Mouse (Mus musculus): ENCODE data around the gene Thap12. TPM values are rescaled to one million over a fixed set of nuclear protein-coding genes. Genes with fewer than 3 reads are reported as not detected.
A peak's percentile ranks its signal among the peaks of the same experiment; 100 is the strongest.

The Thap12 gene
- polyA plus RNA-seq, 1 experiment = 4.3 TPM

GRCm38 (mm10) chr7:98670831-98671230, 32.1 kb upstream of the Thap12 start:
- H3K27me3 ChIP-seq (ENCODE audit: control insufficient read depth, insufficient read depth, low read length) = no peaks in the 10 kb centered on the region
- no peak overlapping the region for H3K4me3 ChIP-seq (ENCODE audit: control insufficient read depth, low read depth, low read length)
- no peaks in the 10 kb centered on the region for H3K4me1 ChIP-seq (ENCODE audit: control insufficient read depth, insufficient read depth, low read length)
- no peak overlapping the region for H3K27ac ChIP-seq (ENCODE audit: control insufficient read depth, insufficient read depth, low read depth, low read length)
- no peaks in the 10 kb centered on the region for H3K36me3 ChIP-seq (ENCODE audit: control insufficient read depth, insufficient read depth, low read length)
- TF ChIP-seq POLR2A (IDR thresholded peaks at IDR 0.05; ENCODE audit: control insufficient read depth, low read depth, low read length) (no peak), CTCF (IDR thresholded peaks at IDR 0.05; ENCODE audit: control insufficient read depth, insufficient read depth, insufficient replicate concordance, low read depth, low read length) (no peak)

GRCm38 (mm10) chr7:98671416-98671815, 31.5 kb upstream of the Thap12 start:
- Histone ChIP-seq H3K27ac (ENCODE audit: control insufficient read depth, insufficient read depth, low read depth, low read length) (no peak overlapping the region), H3K4me1 (ENCODE audit: control insufficient read depth, insufficient read depth, low read length) (no peaks in the 10 kb centered on the region), H3K36me3 (ENCODE audit: control insufficient read depth, insufficient read depth, low read length) (no peaks in the 10 kb centered on the region), H3K27me3 (ENCODE audit: control insufficient read depth, insufficient read depth, low read length) (no peaks in the 10 kb centered on the region), H3K4me3 (ENCODE audit: control insufficient read depth, low read depth, low read length) (no peak overlapping the region)
- TF ChIP-seq POLR2A (IDR thresholded peaks at IDR 0.05; ENCODE audit: control insufficient read depth, low read depth, low read length) (no peak), CTCF (IDR thresholded peaks at IDR 0.05; ENCODE audit: control insufficient read depth, insufficient read depth, insufficient replicate concordance, low read depth, low read length) (no peak)

- TF ChIP-seq POLR2A (IDR thresholded peaks at IDR 0.05; ENCODE audit: control insufficient read depth, low read depth, low read length) (no peak), CTCF (IDR thresholded peaks at IDR 0.05; ENCODE audit: control insufficient read depth, insufficient read depth, insufficient replicate concordance, low read depth, low read length) (no peak)
- Histone ChIP-seq H3K27ac (ENCODE audit: control insufficient read depth, insufficient read depth, low read depth, low read length) (no peak overlapping the region), H3K4me3 (ENCODE audit: control insufficient read depth, low read depth, low read length) (no peak overlapping the region), H3K36me3 (ENCODE audit: control insufficient read depth, insufficient read depth, low read length) (no peaks in the 10 kb centered on the region), H3K27me3 (ENCODE audit: control insufficient read depth, insufficient read depth, low read length) (no peaks in the 10 kb centered on the region), H3K4me1 (ENCODE audit: control insufficient read depth, insufficient read depth, low read length) (no peaks in the 10 kb centered on the region)
Observed at GRCm38 (mm10) chr7:98672241-98672955, 30.5 kb upstream of the Thap12 start.

GRCm38 (mm10) chr7:98674344-98674743, 28.6 kb upstream of the Thap12 start:
- H3K27me3 ChIP-seq (ENCODE audit: control insufficient read depth, insufficient read depth, low read length) = no peaks in the 10 kb centered on the region
- no peaks in the 10 kb centered on the region for H3K4me1 ChIP-seq (ENCODE audit: control insufficient read depth, insufficient read depth, low read length)
- H3K4me3 ChIP-seq (ENCODE audit: control insufficient read depth, low read depth, low read length) = no peak overlapping the region
- no peaks in the 10 kb centered on the region for H3K36me3 ChIP-seq (ENCODE audit: control insufficient read depth, insufficient read depth, low read length)
- TF ChIP-seq CTCF (IDR thresholded peaks at IDR 0.05; ENCODE audit: control insufficient read depth, insufficient read depth, insufficient replicate concordance, low read depth, low read length) (no peak), POLR2A (IDR thresholded peaks at IDR 0.05; ENCODE audit: control insufficient read depth, low read depth, low read length) (no peak)
- H3K27ac ChIP-seq (ENCODE audit: control insufficient read depth, insufficient read depth, low read depth, low read length) = no peak overlapping the region

GRCm38 (mm10) chr7:98677511-98677910, 25.4 kb upstream of the Thap12 start:
- no peaks in the 10 kb centered on the region for H3K36me3 ChIP-seq (ENCODE audit: control insufficient read depth, insufficient read depth, low read length)
- H3K4me3 ChIP-seq (ENCODE audit: control insufficient read depth, low read depth, low read length) = no peak overlapping the region
- no peak overlapping the region for H3K27ac ChIP-seq (ENCODE audit: control insufficient read depth, insufficient read depth, low read depth, low read length)
- H3K27me3 ChIP-seq (ENCODE audit: control insufficient read depth, insufficient read depth, low read length) = no peaks in the 10 kb centered on the region
- H3K4me1 ChIP-seq (ENCODE audit: control insufficient read depth, insufficient read depth, low read length) = 0 out of 2 replicates have a peak, but pooled peaks cover 2% of the 10 kb centered on the region
- no peak for TF ChIP-seq CTCF (IDR thresholded peaks at IDR 0.05; ENCODE audit: control insufficient read depth, insufficient read depth, insufficient replicate concordance, low read depth, low read length)
- no peak for TF ChIP-seq POLR2A (IDR thresholded peaks at IDR 0.05; ENCODE audit: control insufficient read depth, low read depth, low read length)

GRCm38 (mm10) chr7:98678441-98678840, 24.5 kb upstream of the Thap12 start:
- no peak for TF ChIP-seq POLR2A (IDR thresholded peaks at IDR 0.05; ENCODE audit: control insufficient read depth, low read depth, low read length)
- TF ChIP-seq CTCF (IDR thresholded peaks at IDR 0.05; ENCODE audit: control insufficient read depth, insufficient read depth, insufficient replicate concordance, low read depth, low read length) = no peak
- H3K4me1 ChIP-seq (ENCODE audit: control insufficient read depth, insufficient read depth, low read length) = peaks cover 2% of the 10 kb centered on the region; the same call in 1 of the 2 replicates
- no peaks in the 10 kb centered on the region for H3K27me3 ChIP-seq (ENCODE audit: control insufficient read depth, insufficient read depth, low read length)
- no peak overlapping the region for H3K27ac ChIP-seq (ENCODE audit: control insufficient read depth, insufficient read depth, low read depth, low read length)
- no peak overlapping the region for H3K4me3 ChIP-seq (ENCODE audit: control insufficient read depth, low read depth, low read length)
- no peaks in the 10 kb centered on the region for H3K36me3 ChIP-seq (ENCODE audit: control insufficient read depth, insufficient read depth, low read length)

GRCm38 (mm10) chr7:98680691-98681090, 22.2 kb upstream of the Thap12 start:
- Histone ChIP-seq H3K27me3 (ENCODE audit: control insufficient read depth, insufficient read depth, low read length) (no peaks in the 10 kb centered on the region), H3K36me3 (ENCODE audit: control insufficient read depth, insufficient read depth, low read length) (no peaks in the 10 kb centered on the region), H3K4me3 (ENCODE audit: control insufficient read depth, low read depth, low read length) (peak overlapping the region; percentile 46; the same call in 1 of the 2 replicates), H3K4me1 (ENCODE audit: control insufficient read depth, insufficient read depth, low read length) (peaks cover 2% of the 10 kb centered on the region; the same call in 1 of the 2 replicates), H3K27ac (ENCODE audit: control insufficient read depth, insufficient read depth, low read depth, low read length) (no peak overlapping the region)
- TF ChIP-seq CTCF (IDR thresholded peaks at IDR 0.05; ENCODE audit: control insufficient read depth, insufficient read depth, insufficient replicate concordance, low read depth, low read length) (no peak), POLR2A (IDR thresholded peaks at IDR 0.05; ENCODE audit: control insufficient read depth, low read depth, low read length) (no peak)

Measured in testis, adult 2 months (tissue).